Mouse (Mus musculus) erythroblast, adult 5-6 weeks (primary cell): ENCODE results near the gene Kmo. TPM values are rescaled to one million over a fixed set of nuclear protein-coding genes. Genes with fewer than 3 reads are reported as not detected.

Experiments
- ATAC-seq: replicated peaks from 2 replicates; pipeline ENCODE4 v1.8.0; 2016; ENCODE audit warnings: moderate number of reproducible peaks, mild to moderate bottlenecking, moderate TSS enrichment, inconsistent platforms; ENCODE audit not compliant: poor library complexity, low FRiP score, severe bottlenecking
- total RNA-seq, 2 experiments: library from RNA; stranded (forward) in 1 of 2; stranded (reverse) in 1 of 2; fragments of 150-400 nt in 1 of 2; fragments of 200-764, 138-1000 nt in 1 of 2; gene quantifications; 2 replicates each; pipeline versions ENCODE4 v1.2.3 to v1.2.4; 2015 to 2017; ENCODE audit warnings: low replicate concordance in 2 of 2

Gene Kmo
- total RNA-seq, 2 experiments from 2014 or later, result 0.09 to 1.7 TPM

DNA sequence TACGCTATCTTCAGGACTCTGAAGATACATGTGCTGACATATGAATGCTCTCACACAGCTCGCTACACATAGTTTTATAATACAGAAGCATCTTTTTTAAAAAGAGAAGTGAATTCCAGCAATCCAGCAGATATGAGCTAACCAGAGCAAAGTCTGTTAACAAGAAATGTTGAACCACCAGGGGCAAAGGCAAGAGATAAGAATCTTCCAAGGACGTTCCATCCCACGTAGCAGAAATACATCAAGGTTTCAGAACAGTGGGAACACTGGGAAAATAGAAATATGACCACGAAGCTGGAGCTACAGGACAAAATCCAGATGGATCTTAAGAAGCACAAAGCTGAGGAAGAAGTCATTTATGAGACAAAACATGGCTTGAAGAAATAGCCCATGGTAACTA is 10.2 kb downstream of the Kmo start:
- ATAC-seq, result no peak

DNA sequence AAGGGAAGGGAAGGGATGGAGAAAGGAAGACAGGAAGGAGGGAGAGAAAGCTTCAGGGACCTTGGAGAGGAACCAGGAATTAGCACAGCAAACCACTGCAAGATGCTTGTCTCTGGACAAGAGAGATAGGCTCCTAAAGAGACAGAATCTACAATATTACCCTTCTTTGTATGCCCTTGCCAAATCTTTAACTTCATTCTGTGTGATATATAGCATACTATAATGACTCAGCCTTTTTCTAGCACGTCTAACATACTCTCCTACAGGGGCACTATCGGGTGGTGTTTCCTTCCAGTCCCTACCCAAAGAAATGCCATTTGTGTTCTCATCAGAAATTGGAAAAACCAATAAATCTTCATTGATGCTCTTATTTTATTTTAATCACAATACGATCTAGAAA is 10.9 kb downstream of the Kmo start:
- no peak for ATAC-seq

DNA sequence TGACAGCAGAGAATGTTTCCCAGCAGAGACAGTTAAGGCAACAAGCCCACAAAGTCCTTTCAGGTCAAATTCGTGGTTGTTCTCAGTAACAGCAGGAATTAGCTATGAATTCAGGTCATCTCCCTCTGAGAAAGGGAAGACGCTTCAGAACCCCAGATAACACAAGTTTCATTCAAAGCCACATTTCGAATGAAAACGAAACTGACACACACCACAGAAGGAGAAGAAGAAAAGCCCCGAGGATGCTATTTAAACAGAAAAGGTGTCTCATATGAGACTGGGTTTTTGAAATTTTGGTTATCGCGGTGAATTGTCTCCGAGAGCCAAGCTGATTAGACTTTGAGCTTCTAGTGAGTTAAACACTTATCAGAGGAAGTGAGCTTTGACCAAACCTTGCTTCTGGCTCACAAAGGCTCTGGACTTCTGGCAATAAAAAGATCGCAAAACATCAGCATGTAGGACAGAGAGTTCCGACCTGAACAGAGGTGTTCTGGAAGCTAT is 11.6 kb downstream of the Kmo start:
- no peak for ATAC-seq

DNA sequence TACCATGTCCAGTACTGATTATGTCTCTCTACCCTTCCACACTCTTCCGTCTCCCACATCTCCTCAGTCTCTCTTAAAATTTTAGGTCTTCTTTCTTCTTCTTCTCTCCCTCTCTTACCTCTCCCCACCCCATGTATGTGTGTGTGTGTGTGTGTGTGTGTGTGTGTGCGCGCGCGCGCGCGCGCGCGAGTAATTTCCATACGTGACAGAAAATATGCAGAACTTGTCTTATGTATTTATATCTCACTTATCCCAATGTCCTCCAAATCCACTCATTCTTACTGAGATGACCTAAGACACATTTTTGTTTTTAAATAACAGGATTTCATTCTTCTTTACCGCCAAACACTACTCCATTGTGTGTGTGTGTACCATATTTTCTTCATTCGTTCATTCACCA is 12.3 kb downstream of the Kmo start:
- ATAC-seq, result no peak

DNA sequence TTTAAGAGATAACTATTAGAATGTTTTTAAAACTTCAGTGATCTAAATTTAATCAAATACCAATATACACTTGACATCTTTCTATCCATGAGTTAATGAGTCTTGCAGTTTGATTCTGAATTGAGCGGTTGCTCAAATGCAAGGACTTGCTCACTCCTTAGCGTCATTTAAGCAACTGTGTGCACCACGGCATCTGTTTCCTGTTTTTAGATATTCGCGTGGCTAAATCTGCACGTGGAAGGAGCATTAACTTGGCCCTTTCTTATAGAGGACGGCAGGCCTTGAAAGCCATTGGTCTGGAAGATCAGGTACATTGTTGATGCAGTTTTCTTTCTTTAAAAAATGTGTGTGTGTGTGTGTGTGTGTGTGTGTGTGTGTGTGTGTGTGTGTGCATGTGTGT is 17.5 kb downstream of the Kmo start:
- no peak for ATAC-seq

DNA sequence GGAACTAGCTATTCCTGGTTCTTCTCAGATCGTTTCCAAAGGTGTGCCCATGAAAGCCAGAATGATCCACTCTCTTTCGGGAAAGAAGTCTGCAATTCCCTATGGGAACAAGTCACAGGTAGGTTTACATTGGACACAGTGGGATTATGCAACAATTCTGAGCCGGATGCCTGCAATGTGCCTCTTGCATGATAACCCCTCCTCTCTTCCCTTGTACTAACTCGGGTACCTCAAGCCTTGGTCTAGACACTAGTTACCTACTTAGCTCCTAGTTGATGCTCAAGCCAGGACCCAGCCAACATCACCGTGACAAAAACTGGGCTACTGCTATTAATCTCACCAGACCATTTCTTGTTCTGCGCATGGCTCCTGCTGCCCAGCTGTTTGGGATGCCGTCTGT is 18.9 kb downstream of the Kmo start:
- ATAC-seq, result no peak

DNA sequence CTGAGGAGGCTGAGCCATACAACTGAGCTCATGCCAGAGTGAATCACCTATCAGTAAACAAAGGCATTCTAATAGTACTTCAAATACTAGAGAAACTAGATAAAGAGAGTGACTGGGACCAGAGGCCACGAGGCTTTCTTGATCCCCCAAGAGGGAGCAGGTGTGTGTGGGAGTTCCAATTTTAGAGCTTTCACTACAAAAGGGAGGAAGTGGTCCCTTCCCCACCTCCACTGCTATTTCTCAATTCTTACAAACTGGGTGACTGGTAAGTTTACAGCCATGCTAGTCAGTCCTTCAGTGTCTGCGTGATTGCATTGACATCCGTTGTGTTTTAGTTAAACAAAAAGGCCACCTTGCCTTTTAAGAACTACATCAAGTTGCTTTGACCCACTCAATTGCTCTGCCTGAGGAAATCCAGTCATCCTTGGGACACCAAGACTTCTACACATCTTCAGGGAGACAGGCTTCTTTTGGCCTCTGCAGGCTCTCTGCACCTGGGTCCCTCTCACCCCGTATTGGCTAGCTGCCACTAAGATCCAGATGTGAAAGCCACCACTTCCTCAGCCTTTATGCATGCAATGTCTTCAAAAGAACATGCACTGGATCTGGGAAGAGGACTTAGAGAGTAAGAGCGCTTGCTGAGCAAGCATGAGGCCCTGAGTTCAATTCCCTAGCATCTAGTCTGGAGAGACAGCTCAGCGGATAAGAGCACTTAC is 20.4 kb downstream of the Kmo start:
- no peak for ATAC-seq

DNA sequence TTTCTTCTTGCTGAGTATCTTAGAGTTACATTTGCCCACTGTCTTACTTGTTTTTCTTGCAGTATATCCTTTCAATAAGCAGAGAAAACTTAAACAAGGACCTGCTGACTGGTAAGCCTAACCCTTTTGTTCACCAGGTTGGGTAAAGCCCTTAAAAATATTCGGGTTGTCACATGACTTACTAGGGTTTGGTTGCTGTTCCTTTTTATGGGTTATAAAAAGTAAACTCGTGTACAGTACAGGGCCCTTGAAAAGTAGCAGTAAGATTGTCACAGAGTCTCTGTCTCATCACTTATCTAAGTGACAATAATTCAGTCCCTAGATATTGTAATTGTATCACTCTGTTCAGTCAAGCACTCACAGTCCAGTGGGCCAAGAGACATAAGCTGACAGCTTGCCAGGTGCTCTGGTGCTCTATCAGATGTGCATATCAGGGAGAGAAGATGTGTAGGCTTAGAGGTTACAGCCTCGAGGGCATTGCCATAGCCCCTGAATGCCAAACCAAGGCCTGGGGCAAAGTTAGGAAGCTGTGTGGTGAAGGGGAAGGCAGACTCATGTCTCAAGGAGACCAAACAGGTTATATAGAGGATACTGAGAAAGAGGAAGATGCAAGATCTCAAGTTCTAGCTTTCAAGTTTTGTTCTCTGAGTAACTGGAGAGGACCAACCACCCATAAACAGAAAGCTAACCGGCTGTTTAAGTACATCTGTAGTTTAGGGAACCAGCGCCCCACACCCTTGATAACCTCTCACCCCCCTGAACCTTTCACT is 23.5 kb downstream of the Kmo start:
- ATAC-seq, result no peak

DNA sequence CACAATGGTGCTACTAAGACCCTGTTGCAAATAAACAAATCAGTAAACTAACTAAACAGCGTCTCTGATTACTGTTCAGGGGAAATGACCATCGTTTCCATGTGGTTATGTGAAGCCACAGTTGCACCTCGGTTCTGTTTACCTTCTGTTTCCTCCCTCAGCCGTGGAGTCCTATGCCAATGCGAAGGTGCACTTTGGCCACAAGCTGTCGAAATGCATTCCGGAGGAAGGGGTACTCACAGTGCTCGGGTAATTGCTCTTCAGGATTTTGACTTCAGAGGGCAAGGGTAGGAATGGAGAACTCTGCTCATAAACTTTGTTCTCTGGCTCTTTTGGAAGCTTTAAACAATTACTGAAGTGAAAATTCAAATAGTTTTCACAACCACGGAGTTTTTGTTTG is 26.8 kb downstream of the Kmo start:
- ATAC-seq, result no peak

DNA sequence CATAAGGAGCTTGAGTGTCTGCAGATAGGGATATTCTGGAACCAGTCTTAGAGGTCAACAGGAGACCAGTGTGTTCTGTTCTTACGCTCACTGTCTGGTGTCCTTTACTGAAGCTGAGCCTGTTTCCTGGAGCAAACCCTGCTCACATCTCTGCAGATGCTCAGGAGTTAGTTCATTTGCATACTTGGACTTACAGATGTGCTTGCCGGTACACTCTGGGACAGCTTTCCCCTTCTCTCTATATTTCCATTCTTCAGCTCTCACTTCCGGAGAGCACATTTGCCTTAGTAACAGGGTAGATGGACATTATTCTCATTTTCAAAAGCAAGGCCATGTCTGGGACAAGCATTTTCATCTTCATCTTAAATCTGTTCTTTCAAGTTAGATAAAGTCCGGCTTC is 28.4 kb downstream of the Kmo start:
- no peak for ATAC-seq

DNA sequence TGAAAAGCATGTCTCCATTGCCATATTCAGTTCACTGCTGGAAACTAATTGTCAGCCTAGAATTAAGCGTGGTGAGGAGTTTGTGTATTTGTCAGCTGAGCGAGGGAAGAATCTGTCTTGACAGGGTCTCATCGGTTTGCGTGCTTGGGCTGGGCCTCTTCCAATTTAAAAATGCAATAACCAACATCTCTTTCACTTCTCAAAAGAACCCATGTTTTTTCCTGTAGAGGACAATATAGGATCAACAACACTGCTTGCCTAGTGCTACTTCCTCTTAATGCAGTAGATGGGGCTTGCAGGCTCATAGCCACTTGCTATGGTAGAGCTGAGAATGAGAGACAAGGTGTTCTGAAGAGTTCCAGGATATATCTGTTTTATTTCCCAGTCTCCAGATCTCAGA is 39.7 kb downstream of the Kmo start:
- no peak for ATAC-seq

DNA sequence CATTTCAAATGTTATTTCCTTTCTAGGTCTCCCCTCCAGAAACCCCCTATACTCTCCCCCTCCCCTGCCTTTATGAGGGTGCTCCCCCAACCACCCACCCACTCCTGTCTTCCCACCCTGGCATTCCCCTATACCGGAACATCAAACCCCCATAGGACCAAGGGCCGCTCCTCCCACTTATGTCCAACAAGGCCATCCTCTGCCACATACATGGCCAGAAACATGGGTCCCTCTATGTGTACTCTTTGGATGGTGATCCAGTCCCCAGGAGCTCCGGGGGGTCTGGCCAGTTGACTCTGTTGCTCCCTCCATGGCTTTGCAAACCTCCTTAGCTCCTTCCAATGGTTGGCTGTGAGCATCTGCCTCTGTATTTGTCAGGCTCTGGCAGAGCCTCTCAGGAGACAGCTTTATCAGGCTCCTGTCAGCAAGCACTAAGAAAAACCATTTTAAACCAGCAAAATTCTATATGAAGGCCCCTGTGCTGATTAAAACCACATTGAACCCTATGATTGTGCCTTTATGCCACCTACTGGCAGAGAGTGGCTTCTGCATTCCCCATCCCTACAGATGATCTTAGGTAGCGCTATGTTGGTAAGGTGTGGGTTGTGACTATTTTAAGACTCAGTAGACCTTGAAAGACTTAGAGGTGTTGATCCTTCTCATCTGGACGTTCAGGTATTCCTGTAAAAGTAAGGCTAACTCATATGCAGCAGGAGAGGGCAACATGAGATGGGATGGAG is 48.7 kb downstream of the Kmo start:
- no peak for ATAC-seq

DNA sequence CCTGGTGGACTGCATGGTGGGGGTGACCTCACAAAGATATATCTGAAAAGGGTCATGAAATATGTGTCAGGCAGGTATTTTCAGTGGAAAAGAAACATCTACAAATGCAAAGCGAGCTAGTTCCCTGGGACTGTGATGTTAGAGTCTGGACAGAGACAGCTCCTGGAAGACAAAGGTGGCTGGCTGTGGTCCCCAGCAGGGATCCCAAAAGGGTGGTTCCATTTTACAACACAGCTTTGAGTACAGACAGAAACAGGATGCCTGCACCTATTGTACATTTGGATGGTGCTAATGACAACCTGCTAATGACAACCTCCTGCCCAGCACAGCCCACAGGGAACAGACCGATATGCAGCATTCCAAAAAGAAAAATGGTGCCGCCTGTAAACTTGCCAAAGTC is 49.3 kb downstream of the Kmo start:
- ATAC-seq, result no peak

DNA sequence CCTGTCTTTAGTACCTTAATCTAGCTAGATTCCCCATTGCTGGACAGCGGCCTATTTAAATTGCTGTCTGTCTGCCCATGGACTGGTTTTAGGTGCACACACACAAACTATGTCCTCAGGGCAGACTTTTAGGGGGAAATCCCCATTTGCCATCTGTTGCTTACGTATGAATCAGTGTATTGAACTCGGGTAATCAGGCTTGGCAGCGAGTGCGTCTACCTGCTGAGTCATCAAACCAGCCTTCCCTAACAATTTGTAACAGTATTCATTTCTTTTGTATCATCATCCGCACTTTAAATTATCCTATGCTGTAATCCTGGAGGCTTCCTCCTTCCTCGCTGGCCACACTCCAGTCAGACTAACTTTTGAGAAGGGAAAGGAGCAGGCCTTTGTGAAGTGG is 49.9 kb downstream of the Kmo start:
- no peak for ATAC-seq

DNA sequence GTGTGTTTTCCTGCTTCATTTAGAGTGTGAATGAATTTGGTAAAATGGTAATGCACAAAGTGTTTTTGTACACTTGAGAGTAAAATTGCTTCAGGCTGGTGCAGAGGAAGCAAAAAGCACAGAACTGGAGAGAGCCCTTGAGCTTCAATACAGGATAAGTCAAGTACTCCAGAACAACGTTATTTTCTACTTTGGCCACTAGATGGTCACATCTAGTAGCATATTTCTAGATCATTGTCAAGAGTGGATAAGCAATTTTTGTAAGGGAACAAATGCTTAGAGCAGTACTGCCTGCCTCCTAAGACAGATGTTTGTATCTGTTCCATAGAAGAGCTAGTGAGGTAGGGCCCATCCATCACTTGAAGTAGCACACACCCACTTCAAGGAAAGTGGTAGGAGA is 51.4 kb downstream of the Kmo start:
- no peak for ATAC-seq

DNA sequence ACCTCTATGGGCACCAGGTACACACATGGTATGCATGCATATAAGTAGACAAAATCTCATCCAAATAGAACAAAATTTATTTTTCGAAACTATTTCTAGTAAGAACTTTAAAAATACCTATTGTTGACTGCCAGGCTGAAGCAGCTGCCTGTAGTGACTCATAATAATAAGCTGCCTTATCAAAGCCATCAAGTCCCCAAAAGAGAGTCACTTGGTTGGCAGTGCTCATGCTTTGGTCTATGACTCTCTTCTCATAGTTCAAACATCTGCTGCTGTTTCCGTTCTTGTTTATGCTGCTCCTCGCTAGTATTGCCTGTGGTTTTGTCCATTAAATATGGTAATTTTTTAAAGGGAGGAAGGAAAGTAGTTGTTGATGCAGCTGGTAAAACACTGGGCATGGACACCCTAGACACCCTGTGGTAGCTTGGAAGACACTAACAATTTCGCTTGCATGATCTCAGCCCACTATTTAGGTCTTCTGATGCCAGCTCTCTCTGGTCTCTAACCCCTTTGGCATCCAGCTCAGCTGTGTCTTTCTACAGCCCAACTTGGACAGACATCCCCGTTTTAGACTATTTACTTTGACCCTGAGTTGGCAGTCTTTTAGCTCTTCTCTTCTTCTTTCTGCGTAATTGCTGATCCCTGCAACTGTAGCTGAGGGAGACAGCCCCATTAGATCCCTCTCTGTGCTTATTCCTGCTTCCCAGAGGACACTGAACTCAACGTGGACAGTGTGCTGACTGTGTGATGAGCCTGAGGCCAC is 53.6 kb downstream of the Kmo start:
- no peak for ATAC-seq

DNA sequence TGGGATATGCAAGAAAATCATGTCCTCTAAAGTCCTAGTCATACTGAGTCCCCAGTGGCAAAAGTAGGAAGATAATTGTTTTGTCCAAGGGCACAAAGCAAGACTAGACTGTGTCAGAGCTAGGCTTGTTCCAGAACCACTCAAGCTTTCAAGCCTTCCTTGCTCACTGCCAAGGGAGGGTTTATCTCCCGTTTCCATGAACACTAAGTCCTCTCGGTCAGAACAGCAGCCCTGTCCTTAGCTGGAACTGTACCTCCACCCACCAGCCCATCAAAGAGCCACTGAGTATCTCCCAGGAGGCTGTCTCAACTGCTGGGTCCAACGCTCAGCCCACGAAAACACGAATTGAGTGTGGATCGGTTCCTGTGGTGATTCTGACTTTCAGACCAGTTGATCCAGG is 54.9 kb downstream of the Kmo start:
- ATAC-seq, result no peak

DNA sequence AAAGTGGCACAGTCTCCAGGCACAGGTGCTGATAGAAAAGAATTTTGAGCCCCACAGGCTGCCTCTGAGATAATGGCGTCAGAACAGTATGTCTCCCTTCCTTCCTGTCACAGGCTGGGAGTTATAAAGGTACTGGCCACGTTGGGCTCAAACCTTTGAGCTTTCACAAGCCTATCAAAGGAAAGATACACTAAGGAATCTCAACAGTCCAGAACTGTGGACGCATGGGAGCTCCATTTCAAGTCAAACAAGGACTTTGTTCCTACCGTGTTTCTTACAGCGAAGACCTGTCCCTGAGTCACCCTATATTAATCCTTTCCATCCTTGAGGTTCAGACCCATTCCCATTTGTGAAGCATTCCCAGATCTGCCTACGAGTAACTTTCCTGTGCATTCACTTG is 57.3 kb downstream of the Kmo start:
- no peak for ATAC-seq

DNA sequence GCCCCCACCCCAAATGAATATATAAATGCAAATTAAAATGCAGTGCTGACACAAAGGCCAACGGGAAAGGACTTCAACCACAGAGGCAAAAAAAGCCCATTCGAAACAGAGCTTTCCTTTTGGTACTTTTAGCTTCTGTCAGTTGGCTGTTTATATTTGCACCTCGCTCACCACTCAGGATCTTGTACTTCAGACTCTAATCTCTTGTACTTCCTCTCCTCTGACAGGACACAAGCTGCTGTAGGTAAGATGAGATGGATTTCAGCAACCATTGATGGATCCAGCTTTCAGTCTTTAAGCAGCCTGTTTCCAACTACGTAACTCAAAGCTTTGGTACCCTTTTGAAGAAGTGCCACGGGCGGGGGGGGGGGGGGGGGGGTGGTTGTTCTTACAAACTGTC is 60.8 kb downstream of the Kmo start:
- ATAC-seq, result no peak

DNA sequence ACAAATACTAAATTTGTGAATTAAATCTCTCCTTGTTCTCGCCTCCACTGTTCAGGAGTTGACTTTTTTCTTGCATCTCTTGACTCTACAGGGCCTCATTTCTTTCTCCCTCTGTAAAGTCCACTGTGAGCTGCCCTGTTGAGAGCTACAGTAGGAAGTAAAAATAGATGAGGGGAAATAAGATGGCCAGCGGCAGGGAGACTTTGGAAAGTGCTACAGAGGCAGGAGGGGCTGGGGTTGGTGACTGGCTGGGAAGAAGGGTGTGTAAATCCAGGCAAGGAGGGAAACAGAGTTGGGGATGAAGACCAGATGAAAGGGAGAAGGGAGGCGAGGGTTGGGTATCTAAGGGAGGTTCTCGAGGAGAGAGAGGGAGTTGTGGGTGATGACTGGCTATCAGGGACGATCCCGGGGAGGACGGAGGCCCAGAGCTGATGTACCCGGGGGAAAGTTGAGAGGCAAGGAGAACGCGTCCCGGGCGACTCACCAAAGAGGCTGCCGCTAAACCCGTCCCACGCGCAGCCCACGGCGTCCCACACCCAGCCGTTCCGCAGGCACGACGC is 71.6 kb downstream of the Kmo start:
- peak; percentile 4 for ATAC-seq
